Mouse (Mus musculus): ENCODE data around the gene Tmem161b. TPM values are rescaled to one million over a fixed set of nuclear protein-coding genes. Genes with fewer than 3 reads are reported as not detected.

Gene Tmem161b
- total RNA-seq, 2 experiments from 2014 or later = 1.5 to 5.4 TPM

GRCm38 (mm10) chr13:84344711-84345110, 122.6 kb downstream of the Tmem161b start:
- no peak for ATAC-seq (replicated peaks; ENCODE audit: low FRiP score, poor library complexity, severe bottlenecking)

DNA sequence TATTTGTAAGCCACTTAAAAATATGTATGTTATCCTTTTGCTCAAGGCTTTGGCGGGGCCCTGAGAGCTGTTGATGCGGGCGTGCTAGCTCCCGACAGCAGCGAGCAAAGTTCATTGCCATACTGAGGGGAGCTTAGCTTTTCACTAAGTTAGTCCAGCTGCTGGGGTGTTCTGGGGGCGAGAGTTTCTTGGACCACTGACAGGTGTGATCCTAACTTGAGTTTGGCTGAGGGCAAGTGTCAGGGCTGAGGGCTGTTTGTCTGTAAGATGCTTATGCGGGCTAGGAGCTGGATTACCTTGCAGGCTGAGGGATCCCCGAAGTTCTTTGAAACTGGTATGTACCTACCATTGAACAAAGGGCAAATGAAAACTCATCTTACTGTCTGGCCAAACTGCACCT, 123.0 kb downstream of the Tmem161b start:
- ATAC-seq (replicated peaks; ENCODE audit: low FRiP score, poor library complexity, severe bottlenecking) = no peak
